Mouse (Mus musculus) midbrain, embryonic 10.5 days (tissue): ENCODE measurements around the gene Aif1. TPM values are rescaled to one million over a fixed set of nuclear protein-coding genes. Genes with fewer than 3 reads are reported as not detected.

Experiments
- DNase-seq: peaks from one replicate; pipeline ENCODE4 v3.0.0-alpha.2; 2017; ENCODE audit warnings: low spot score
- H3K27ac ChIP-seq: fragments of 300-500 bp; sonication (generic); replicated peaks from 2 replicates; pipeline ENCODE4 v1.5.1; 2016; ENCODE audit warnings: mild to moderate bottlenecking
- H3K27me3 ChIP-seq: fragments of 300-500 bp; sonication (generic); 2 replicates; pipeline ENCODE4 v1.6.1; 2016; ENCODE audit warnings: low read depth, mild to moderate bottlenecking; ENCODE audit not compliant: poor library complexity, severe bottlenecking
- H3K36me3 ChIP-seq: fragments of 300-500 bp; sonication (generic); 2 replicates; pipeline ENCODE4 v1.6.1; 2016; ENCODE audit warnings: mild to moderate bottlenecking, moderate library complexity
- H3K4me1 ChIP-seq: fragments of 300-500 bp; sonication (generic); 2 replicates; pipeline ENCODE4 v1.6.1; 2016
- H3K4me3 ChIP-seq: fragments of 300-500 bp; sonication (generic); 2 replicates; pipeline ENCODE4 v1.5.1; 2016; ENCODE audit warnings: mild to moderate bottlenecking, moderate library complexity
- H3K9me3 ChIP-seq: fragments of 300-500 bp; sonication (generic); replicated peaks from 2 replicates; pipeline ENCODE4 v1.6.1; 2016; ENCODE audit warnings: mild to moderate bottlenecking
- WGBS: fragments of 180-500 bp; shearing (Covaris S2); methylation state at CpG from one replicate; pipeline ENCODE4 v1.1.7; 2016; 5-methylcytosine and 5-hydroxymethylcytosine counted together
- polyA plus RNA-seq: library from polyadenylated mRNA; unstranded; fragments of >200 nt; fragmentation: Nextera tagmentation; extraction: Ambion mirVana; gene quantifications from 2 replicates; pipeline ENCODE4 v1.2.1, GENCODE M21; 2016

Aif1 gene
- polyA plus RNA-seq, 1 experiment from 2014 or later, result 4.0 TPM

DNA sequence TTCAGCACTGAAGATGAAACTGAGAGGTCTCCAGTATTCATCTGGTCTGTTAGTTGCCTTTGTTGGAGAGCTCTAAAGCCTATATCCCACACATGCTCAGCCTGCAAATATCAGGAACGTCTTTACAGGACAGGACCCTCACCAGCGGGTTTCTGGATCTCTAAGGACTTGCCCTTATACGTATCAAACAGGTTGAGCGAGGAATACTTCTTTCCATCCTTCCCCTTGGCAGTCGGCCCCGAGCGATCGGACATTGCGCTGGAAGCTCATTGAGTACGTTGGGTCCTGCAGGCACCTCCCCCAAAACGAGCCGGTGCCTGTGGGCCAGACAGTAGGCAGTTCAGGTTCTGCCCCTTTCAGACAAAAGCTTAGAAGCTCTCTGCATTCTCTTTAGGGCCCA, 13.1 kb downstream of the Aif1 start:
- no peaks in the 10 kb centered on the region for H3K9me3 ChIP-seq
- DNase-seq, result no peak
- H3K36me3 ChIP-seq, result peaks cover 57% of the 10 kb centered on the region
- H3K4me3 ChIP-seq, result peak overlapping the region; percentile 92
- H3K4me1 ChIP-seq, result peaks cover 32% of the 10 kb centered on the region
- WGBS, result 77% methylated on average over 12 of the region's 12 CpGs
- H3K27ac ChIP-seq, result peak overlapping the region; percentile 98
- H3K27me3 ChIP-seq, result no peaks in the 10 kb centered on the region

DNA sequence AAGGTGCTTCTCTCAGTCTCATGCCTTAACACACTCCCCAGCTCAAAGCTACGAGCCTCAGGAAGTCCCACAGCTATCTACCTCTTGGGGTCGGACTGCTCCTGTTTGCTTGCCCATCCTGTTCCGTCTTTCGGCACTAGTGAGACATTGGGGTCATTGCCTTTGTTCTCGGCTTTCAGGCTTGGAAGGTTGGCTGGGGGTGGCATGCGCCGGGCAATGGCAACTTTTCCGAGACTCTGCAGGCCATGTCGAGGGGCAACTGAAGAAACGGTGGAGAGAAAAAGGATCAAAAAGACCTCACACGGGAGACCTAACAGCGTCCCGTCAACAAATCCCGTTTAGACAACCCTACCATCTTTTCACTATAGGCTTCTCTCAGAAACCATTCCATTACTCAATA, 13.7 kb downstream of the Aif1 start:
- Histone ChIP-seq H3K4me3 (peak overlapping the region; percentile 92), H3K27me3 (no peaks in the 10 kb centered on the region), H3K27ac (0 out of 2 replicates have a peak overlapping the region, but pooled peaks have one; percentile 98), H3K9me3 (no peaks in the 10 kb centered on the region), H3K36me3 (peaks cover 63% of the 10 kb centered on the region), H3K4me1 (peaks cover 32% of the 10 kb centered on the region)
- WGBS, result 88% methylated on average over 14 of the region's 14 CpGs
- no peak for DNase-seq

DNA sequence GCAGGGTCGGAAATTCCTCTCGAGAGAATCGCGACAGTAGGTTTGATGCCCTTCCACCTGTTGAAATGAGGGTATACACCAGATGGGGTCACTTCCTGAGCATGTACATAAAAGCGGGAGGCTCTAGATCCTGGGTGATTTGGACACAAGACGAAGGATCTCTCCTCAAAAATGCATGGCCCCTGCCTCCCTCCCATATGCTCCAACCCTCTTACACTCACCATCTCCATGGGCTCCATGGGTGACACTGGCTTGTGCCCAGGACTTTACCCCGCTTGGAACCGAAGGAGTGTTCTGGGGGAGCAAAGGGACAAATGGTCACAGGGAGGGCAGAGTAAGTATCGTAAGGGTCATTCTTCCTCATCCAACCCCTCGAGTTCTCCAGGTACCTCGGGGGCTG, 14.4 kb downstream of the Aif1 start:
- WGBS, result 91% methylated on average over 11 of the region's 11 CpGs
- H3K4me3 ChIP-seq, result peak overlapping the region; percentile 92
- no peak overlapping the region for H3K27ac ChIP-seq
- no peak for DNase-seq
- H3K4me1 ChIP-seq, result peaks cover 30% of the 10 kb centered on the region
- H3K27me3 ChIP-seq, result no peaks in the 10 kb centered on the region
- H3K36me3 ChIP-seq, result peaks cover 70% of the 10 kb centered on the region
- H3K9me3 ChIP-seq, result no peaks in the 10 kb centered on the region

GRCm38 (mm10) chr17:35159638-35160037, 16.2 kb downstream of the Aif1 start:
- no peaks in the 10 kb centered on the region for H3K27me3 ChIP-seq
- H3K36me3 ChIP-seq, result peaks cover 88% of the 10 kb centered on the region
- no peak for DNase-seq
- H3K4me3 ChIP-seq, result no peak overlapping the region
- no peak overlapping the region for H3K27ac ChIP-seq
- 94% methylated on average over 7 of the region's 7 CpGs for WGBS
- H3K9me3 ChIP-seq, result no peaks in the 10 kb centered on the region
- H3K4me1 ChIP-seq, result peaks cover 21% of the 10 kb centered on the region

- no peak for DNase-seq
- Histone ChIP-seq H3K9me3 (no peaks in the 10 kb centered on the region), H3K4me3 (no peak overlapping the region), H3K27ac (no peak overlapping the region), H3K27me3 (no peaks in the 10 kb centered on the region), H3K36me3 (peaks cover 94% of the 10 kb centered on the region), H3K4me1 (peaks cover 21% of the 10 kb centered on the region)
- WGBS, result 96% methylated on average over 16 of the region's 16 CpGs
Observed at GRCm38 (mm10) chr17:35158850-35159593, 16.8 kb downstream of the Aif1 start.

DNA sequence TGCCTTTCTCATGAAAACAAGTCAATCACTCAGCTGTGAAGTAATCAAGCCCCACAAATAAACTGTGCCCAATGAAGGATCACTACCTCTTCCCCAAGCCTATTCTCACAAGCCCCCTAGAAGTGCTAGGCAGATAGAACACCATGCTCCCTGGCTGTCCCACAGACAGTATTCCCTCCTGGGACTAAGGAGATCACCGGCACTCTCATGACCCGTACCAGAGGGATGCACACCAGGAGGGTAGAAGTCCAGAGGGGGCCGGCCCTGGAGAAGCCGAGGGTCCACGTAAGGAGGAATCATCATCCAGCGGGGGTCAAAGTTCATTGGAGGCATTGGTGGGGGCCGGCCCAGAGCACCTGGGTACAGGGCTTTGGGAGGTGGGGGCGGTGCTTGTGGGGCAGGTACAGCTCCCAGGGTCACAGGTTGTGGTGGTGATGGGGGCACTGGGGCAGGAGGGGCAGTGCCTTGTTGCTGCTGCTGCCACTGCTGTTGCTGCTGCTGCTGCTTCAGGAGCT, 18.1 kb downstream of the Aif1 start:
- no peak overlapping the region for H3K27ac ChIP-seq
- WGBS, result 88% methylated on average over 8 of the region's 8 CpGs
- peaks cover 100% of the 10 kb centered on the region for H3K36me3 ChIP-seq
- DNase-seq, result no peak
- no peak overlapping the region for H3K4me3 ChIP-seq
- no peaks in the 10 kb centered on the region for H3K9me3 ChIP-seq
- peaks cover 14% of the 10 kb centered on the region for H3K4me1 ChIP-seq
- H3K27me3 ChIP-seq, result no peaks in the 10 kb centered on the region

- 93% methylated on average over 8 of the region's 8 CpGs for WGBS
- H3K4me1 ChIP-seq, result peaks cover 9% of the 10 kb centered on the region
- DNase-seq, result no peak
- H3K27me3 ChIP-seq, result no peaks in the 10 kb centered on the region
- no peaks in the 10 kb centered on the region for H3K9me3 ChIP-seq
- no peak overlapping the region for H3K4me3 ChIP-seq
- H3K36me3 ChIP-seq, result peaks cover 100% of the 10 kb centered on the region
- no peak overlapping the region for H3K27ac ChIP-seq
Observed at GRCm38 (mm10) chr17:35157254-35157653, 18.6 kb downstream of the Aif1 start.

- DNase-seq, result no peak
- H3K4me3 ChIP-seq, result peak overlapping the region; percentile 9; the same call in 1 of the 2 replicates
- H3K27ac ChIP-seq, result no peak overlapping the region
- H3K27me3 ChIP-seq, result no peaks in the 10 kb centered on the region
- WGBS, result 92% methylated on average over 33 of the region's 33 CpGs
- H3K36me3 ChIP-seq, result peaks cover 100% of the 10 kb centered on the region
- H3K9me3 ChIP-seq, result no peaks in the 10 kb centered on the region
- peaks cover 3% of the 10 kb centered on the region; the same call in 1 of the 2 replicates for H3K4me1 ChIP-seq
Observed at GRCm38 (mm10) chr17:35156461-35157200, 19.2 kb downstream of the Aif1 start.

DNA sequence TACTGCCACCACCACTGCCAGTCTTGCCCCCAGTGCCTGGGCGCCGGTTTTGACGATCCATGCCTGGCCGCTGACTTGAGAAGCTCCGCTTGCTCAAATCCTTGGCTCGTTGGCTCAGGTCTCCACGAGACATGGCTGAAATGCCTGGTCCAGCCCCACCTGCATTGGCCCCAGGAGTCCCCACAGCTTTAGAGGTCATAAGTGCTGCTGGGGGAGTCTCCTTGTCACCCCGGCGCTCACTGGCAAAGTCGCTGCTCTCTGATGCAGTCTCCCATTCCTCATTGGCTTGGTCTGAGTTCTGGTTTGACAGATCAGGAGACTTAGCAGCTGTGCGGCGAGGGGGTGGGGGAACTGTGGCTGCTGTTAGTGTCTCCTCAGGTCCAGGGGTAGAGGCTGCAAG, 20.4 kb downstream of the Aif1 start:
- Histone ChIP-seq H3K4me3 (peak overlapping the region; percentile 4; the same call in 1 of the 2 replicates), H3K27me3 (no peaks in the 10 kb centered on the region), H3K9me3 (no peaks in the 10 kb centered on the region), H3K36me3 (peaks cover 99% of the 10 kb centered on the region), H3K27ac (no peak overlapping the region), H3K4me1 (no peaks in the 10 kb centered on the region)
- no peak for DNase-seq
- WGBS, result 93% methylated on average over 12 of the region's 12 CpGs

DNA sequence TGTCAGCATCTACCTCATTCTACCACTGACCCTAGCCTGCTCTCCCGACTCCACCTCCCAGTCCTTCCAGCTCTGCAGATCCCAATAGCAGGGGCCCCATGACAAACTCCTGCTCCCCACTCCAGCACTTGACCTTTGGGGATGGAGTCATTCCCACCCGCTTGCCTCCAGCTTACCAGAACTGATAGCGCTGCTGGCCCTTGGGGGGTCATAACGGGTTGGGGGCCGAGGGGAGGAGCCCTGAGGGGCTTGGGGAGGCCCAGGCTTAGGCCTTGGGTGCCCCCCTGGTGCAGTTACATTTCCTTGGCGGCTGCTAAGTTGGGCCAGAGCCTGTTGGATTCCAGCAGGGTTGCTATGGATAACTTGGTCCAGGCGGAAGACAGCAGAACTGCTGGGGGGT, 21.3 kb downstream of the Aif1 start:
- Histone ChIP-seq H3K9me3 (no peaks in the 10 kb centered on the region), H3K4me3 (no peak overlapping the region), H3K27me3 (no peaks in the 10 kb centered on the region), H3K36me3 (peaks cover 99% of the 10 kb centered on the region), H3K4me1 (no peaks in the 10 kb centered on the region), H3K27ac (no peak overlapping the region)
- DNase-seq, result no peak
- WGBS, result 82% methylated on average over 7 of the region's 7 CpGs

DNA sequence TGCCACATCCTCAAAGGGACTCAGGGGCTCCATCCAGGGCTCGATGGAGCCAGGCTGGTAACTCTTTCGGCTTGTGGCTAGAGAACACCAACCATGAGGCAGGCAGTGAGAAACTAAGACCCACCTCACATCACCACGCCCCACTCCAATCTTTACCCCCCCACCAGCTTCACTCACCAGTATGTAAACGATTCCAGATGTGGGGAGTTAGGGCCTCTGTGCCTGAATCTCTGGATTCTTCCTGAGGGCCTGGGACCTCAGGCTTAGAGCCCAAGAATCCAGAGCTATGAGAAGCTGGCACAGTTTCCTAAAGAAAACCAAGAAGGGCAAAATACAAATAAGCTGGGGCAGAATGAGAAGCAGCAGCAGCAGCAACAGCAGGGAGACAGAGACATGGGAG, 21.9 kb downstream of the Aif1 start:
- no peak for DNase-seq
- H3K36me3 ChIP-seq, result peaks cover 99% of the 10 kb centered on the region
- no peak overlapping the region for H3K4me3 ChIP-seq
- no peaks in the 10 kb centered on the region for H3K9me3 ChIP-seq
- WGBS, result 88% methylated on average over 4 of the region's 4 CpGs
- no peak overlapping the region for H3K27ac ChIP-seq
- H3K27me3 ChIP-seq, result no peaks in the 10 kb centered on the region
- no peaks in the 10 kb centered on the region for H3K4me1 ChIP-seq

DNA sequence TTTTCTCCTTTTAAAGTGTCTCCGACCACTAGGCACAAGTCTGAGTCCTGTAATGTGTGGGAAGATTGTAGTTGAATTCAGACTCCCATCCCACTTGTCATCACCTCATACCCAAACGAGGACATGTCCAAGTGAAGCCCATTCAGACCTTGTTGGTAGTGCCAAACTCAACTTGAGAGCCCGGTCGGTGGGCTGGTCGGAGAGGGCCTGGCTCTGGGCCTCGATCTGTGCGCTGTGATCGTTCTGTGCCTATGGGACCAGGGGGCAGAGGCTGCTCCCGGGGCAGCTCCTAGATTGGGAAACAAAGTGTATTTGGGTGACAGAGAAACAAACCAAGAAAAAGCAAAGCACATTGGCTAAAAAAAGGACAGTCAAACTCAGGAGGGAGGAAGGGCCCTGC, 22.8 kb downstream of the Aif1 start:
- Histone ChIP-seq H3K36me3 (peaks cover 99% of the 10 kb centered on the region), H3K27ac (no peak overlapping the region), H3K4me3 (no peak overlapping the region), H3K9me3 (no peaks in the 10 kb centered on the region), H3K4me1 (no peaks in the 10 kb centered on the region), H3K27me3 (no peaks in the 10 kb centered on the region)
- 92% methylated on average over 9 of the region's 9 CpGs for whole genome bisulfite sequencing
- DNase-seq, result no peak

DNA sequence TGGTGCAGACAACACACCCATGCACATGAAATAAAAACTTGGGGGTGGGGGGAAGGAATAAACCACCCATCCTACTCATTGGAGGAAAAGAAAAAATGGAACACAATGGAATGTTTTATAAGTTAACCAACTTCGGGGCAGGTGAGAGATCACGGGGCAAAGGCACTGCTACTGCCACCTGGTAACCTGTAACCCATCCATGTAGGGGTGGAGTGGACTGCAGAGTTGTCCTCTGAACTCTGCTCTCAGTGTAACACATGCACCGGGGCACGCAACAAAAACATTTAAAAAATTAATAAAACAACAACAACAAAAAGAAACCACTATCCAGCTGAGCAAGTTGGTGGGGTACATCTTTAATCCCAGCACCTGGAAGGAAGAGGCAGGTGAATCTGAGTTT, 23.7 kb downstream of the Aif1 start:
- H3K27me3 ChIP-seq, result no peaks in the 10 kb centered on the region
- H3K27ac ChIP-seq, result no peak overlapping the region
- no peaks in the 10 kb centered on the region for H3K9me3 ChIP-seq
- DNase-seq, result no peak
- H3K4me1 ChIP-seq, result no peaks in the 10 kb centered on the region
- peaks cover 99% of the 10 kb centered on the region for H3K36me3 ChIP-seq
- H3K4me3 ChIP-seq, result no peak overlapping the region
- 93% methylated on average over 4 of the region's 4 CpGs for WGBS
